Mouse (Mus musculus): ENCODE measurements around the gene Ankef1.

DNA sequence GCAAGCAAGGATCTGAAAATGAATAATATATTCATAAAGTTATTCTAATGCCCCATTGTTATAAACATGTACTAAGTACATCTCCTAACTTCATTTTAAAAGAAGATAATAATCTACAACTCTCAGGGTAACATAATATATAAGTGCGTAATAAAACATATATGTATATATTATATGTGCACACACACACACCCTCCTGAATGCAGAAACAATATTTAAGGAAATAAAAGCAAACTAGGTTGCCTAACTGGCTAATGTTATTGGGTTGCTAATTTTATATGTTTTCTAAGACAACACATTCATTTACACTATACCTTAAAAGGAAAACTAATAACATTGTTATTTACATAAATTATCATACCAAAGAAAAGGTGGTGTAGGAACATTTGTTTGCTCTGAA lies 16.3 kb upstream of the Ankef1 start:
- TF ChIP-seq USF1 (IDR thresholded peaks at IDR 0.05; ENCODE audit: low read depth) (no peak), CTCF (IDR thresholded peaks at IDR 0.05; ENCODE audit: control insufficient read depth, insufficient read depth, insufficient read length) (no peak), MAX (IDR thresholded peaks at IDR 0.05) (no peak), CEBPB (IDR thresholded peaks at IDR 0.05; ENCODE audit: low read depth) (no peak)

Data from C2C12 (cell line).